Mouse (Mus musculus) hindbrain, embryonic 11.5 days (tissue): ENCODE results near the gene Plac1. TPM values are rescaled to one million over a fixed set of nuclear protein-coding genes. Genes with fewer than 3 reads are reported as not detected.
A peak's percentile ranks its signal among the peaks of the same experiment; 100 is the strongest.

Experiments
- ATAC-seq: fragments of 200-750 bp; cut with Nextera tagmentation; 2 replicates; pipeline ENCODE4 v1.8.0; 2017; ENCODE audit warnings: mild to moderate bottlenecking, moderate TSS enrichment, moderate library complexity; ENCODE audit not compliant: low FRiP score
- DNase-seq: peaks from one replicate; pipeline ENCODE4 v3.0.0-alpha.2; 2015; ENCODE audit warnings: low spot score
- H3K27ac ChIP-seq: fragments of 300-500 bp; sonication (generic); 2 replicates; pipeline ENCODE4 v1.5.1; 2014; ENCODE audit warnings: mild to moderate bottlenecking, low read depth, low read length
- H3K27me3 ChIP-seq: fragments of 300-500 bp; sonication (generic); 2 replicates; pipeline ENCODE4 v1.6.1; 2014; ENCODE audit warnings: mild to moderate bottlenecking, low read length, moderate library complexity, mixed read lengths; ENCODE audit not compliant: control insufficient read depth, insufficient read depth
- H3K36me3 ChIP-seq: fragments of 300-500 bp; sonication (generic); 2 replicates; pipeline ENCODE4 v1.6.1; 2014; ENCODE audit warnings: mild to moderate bottlenecking, low read length, moderate library complexity, mixed read lengths; ENCODE audit not compliant: control insufficient read depth, insufficient read depth
- H3K4me1 ChIP-seq: fragments of 300-500 bp; sonication (generic); replicated peaks from 2 replicates; pipeline ENCODE4 v1.6.1; 2014; ENCODE audit warnings: low read length, mixed read lengths; ENCODE audit not compliant: control insufficient read depth, insufficient read depth
- H3K4me2 ChIP-seq: fragments of 300-500 bp; sonication (generic); replicated peaks from 2 replicates; pipeline ENCODE4 v1.6.1; 2014; ENCODE audit warnings: mild to moderate bottlenecking, low read depth, low read length
- H3K4me3 ChIP-seq: fragments of 300-500 bp; sonication (generic); 2 replicates; pipeline ENCODE4 v1.5.1; 2014; ENCODE audit warnings: low read depth, low read length
- H3K9ac ChIP-seq: fragments of 300-500 bp; sonication (generic); 2 replicates; pipeline ENCODE4 v1.6.1; 2014; ENCODE audit warnings: low read depth, low read length
- H3K9me3 ChIP-seq: fragments of 300-500 bp; sonication (generic); 2 replicates; pipeline ENCODE4 v1.6.1; 2016; ENCODE audit warnings: low read length; ENCODE audit not compliant: control insufficient read depth
- WGBS: fragments of 180-500 bp; shearing (Covaris S2); extraction: QIAGEN DNeasy Blood & Tissue Kit; methylation state at CpG from one replicate; pipeline ENCODE4 v1.1.7; 2014; 5-methylcytosine and 5-hydroxymethylcytosine counted together
- polyA plus RNA-seq: library from polyadenylated mRNA; unstranded; fragments of >200 nt; fragmentation: Nextera tagmentation; extraction: Ambion mirVana; gene quantifications from 2 replicates; pipeline ENCODE4 v1.2.1, GENCODE M21; 2014

Plac1 gene
- polyA plus RNA-seq, 1 experiment from 2014 or later, result 1.4 TPM

GRCm38 (mm10) chrX:53237971-53238370 is 1.9 kb downstream of the Plac1 start:
- Histone ChIP-seq H3K4me3 (no peak overlapping the region), H3K4me2 (no peak overlapping the region), H3K9ac (no peak overlapping the region), H3K4me1 (no peaks in the 10 kb centered on the region), H3K9me3 (no peaks in the 10 kb centered on the region), H3K36me3 (no peaks in the 10 kb centered on the region), H3K27ac (no peak overlapping the region), H3K27me3 (no peaks in the 10 kb centered on the region)
- ATAC-seq (no peak), DNase-seq (peak; percentile 14)
- 18% methylated on average over 2 of the region's 2 CpGs for WGBS

- Histone ChIP-seq H3K9ac (no peak overlapping the region), H3K27ac (no peak overlapping the region), H3K4me3 (no peak overlapping the region), H3K4me2 (no peak overlapping the region), H3K9me3 (no peaks in the 10 kb centered on the region), H3K27me3 (no peaks in the 10 kb centered on the region), H3K4me1 (no peaks in the 10 kb centered on the region), H3K36me3 (no peaks in the 10 kb centered on the region)
- DNase-seq (no peak), ATAC-seq (no peak)
- WGBS, result 40% methylated on average over 7 of the region's 7 CpGs
Observed at GRCm38 (mm10) chrX:53236404-53236803, 3.5 kb downstream of the Plac1 start.

- H3K9me3 ChIP-seq, result no peaks in the 10 kb centered on the region
Observed at GRCm38 (mm10) chrX:53233689-53234088, 6.2 kb downstream of the Plac1 start.

GRCm38 (mm10) chrX:53231965-53232364 is 7.9 kb downstream of the Plac1 start:
- no peaks in the 10 kb centered on the region for H3K36me3 ChIP-seq
- peak overlapping the region; percentile 21; the same call in 1 of the 2 replicates for H3K4me2 ChIP-seq
- no peak overlapping the region for H3K4me3 ChIP-seq
- DNase-seq (peak; percentile 34), ATAC-seq (no peak)
- H3K27ac ChIP-seq, result no peak overlapping the region
- no peaks in the 10 kb centered on the region for H3K4me1 ChIP-seq
- no peaks in the 10 kb centered on the region for H3K27me3 ChIP-seq
- H3K9me3 ChIP-seq, result no peaks in the 10 kb centered on the region
- H3K9ac ChIP-seq, result 0 out of 2 replicates have a peak overlapping the region, but pooled peaks have one; percentile 19
- 32% methylated on average over 13 of the region's 13 CpGs for WGBS

More at GRCm38 (mm10) chrX:53233689-53234088, 6.2 kb downstream of the Plac1 start:
- no peak overlapping the region for H3K4me3 ChIP-seq
- DNase-seq (no peak), ATAC-seq (no peak)
- WGBS, result 34% methylated on average over 3 of the region's 4 CpGs
- no peak overlapping the region for H3K4me2 ChIP-seq
- H3K27ac ChIP-seq, result no peak overlapping the region
- H3K27me3 ChIP-seq, result no peaks in the 10 kb centered on the region
- H3K4me1 ChIP-seq, result no peaks in the 10 kb centered on the region
- H3K9ac ChIP-seq, result no peak overlapping the region
- H3K36me3 ChIP-seq, result no peaks in the 10 kb centered on the region

- DNase-seq (no peak), ATAC-seq (no peak)
- H3K9ac ChIP-seq, result no peak overlapping the region
- WGBS, result 61% methylated on average over 6 of the region's 6 CpGs
- no peak overlapping the region for H3K4me2 ChIP-seq
- H3K4me1 ChIP-seq, result no peaks in the 10 kb centered on the region
- no peaks in the 10 kb centered on the region for H3K9me3 ChIP-seq
- H3K36me3 ChIP-seq, result no peaks in the 10 kb centered on the region
- no peak overlapping the region for H3K27ac ChIP-seq
- H3K4me3 ChIP-seq, result no peak overlapping the region
- H3K27me3 ChIP-seq, result no peaks in the 10 kb centered on the region
Observed at GRCm38 (mm10) chrX:53224353-53224944, 15.5 kb downstream of the Plac1 start.

- Histone ChIP-seq H3K27ac (no peak overlapping the region), H3K36me3 (no peaks in the 10 kb centered on the region), H3K9ac (no peak overlapping the region), H3K4me3 (no peak overlapping the region), H3K27me3 (no peaks in the 10 kb centered on the region), H3K9me3 (no peaks in the 10 kb centered on the region), H3K4me2 (no peak overlapping the region), H3K4me1 (no peaks in the 10 kb centered on the region)
- 79% methylated on average over 9 of the region's 9 CpGs for WGBS
- DNase-seq, result no peak
- ATAC-seq, result no peak
Observed at GRCm38 (mm10) chrX:53220855-53221254, 19.1 kb downstream of the Plac1 start.

- H3K4me2 ChIP-seq, result no peak overlapping the region
- H3K9me3 ChIP-seq, result no peaks in the 10 kb centered on the region
- H3K27ac ChIP-seq, result no peak overlapping the region
- DNase-seq (no peak), ATAC-seq (no peak)
- H3K4me1 ChIP-seq, result no peaks in the 10 kb centered on the region
- no peaks in the 10 kb centered on the region for H3K27me3 ChIP-seq
- no peak overlapping the region for H3K9ac ChIP-seq
- WGBS, result 71% methylated on average over 7 of the region's 7 CpGs
- no peaks in the 10 kb centered on the region for H3K36me3 ChIP-seq
- no peak overlapping the region for H3K4me3 ChIP-seq
Observed at GRCm38 (mm10) chrX:53214557-53215229, 25.2 kb downstream of the Plac1 start.

GRCm38 (mm10) chrX:53213838-53214237 is 26.1 kb downstream of the Plac1 start:
- Histone ChIP-seq H3K27me3 (no peaks in the 10 kb centered on the region), H3K36me3 (no peaks in the 10 kb centered on the region), H3K27ac (no peak overlapping the region), H3K4me3 (no peak overlapping the region), H3K4me2 (no peak overlapping the region), H3K4me1 (no peaks in the 10 kb centered on the region), H3K9me3 (no peaks in the 10 kb centered on the region), H3K9ac (no peak overlapping the region)
- no peak for ATAC-seq
- WGBS, result 61% methylated on average over 2 of the region's 2 CpGs
- no peak for DNase-seq

GRCm38 (mm10) chrX:53212485-53212884 is 27.4 kb downstream of the Plac1 start:
- Histone ChIP-seq H3K4me1 (no peaks in the 10 kb centered on the region), H3K4me2 (no peak overlapping the region), H3K27ac (no peak overlapping the region), H3K27me3 (no peaks in the 10 kb centered on the region), H3K9me3 (no peaks in the 10 kb centered on the region), H3K9ac (no peak overlapping the region), H3K4me3 (no peak overlapping the region), H3K36me3 (no peaks in the 10 kb centered on the region)
- DNase-seq (no peak), ATAC-seq (no peak)
- 57% methylated on average over 8 of the region's 9 CpGs for WGBS
